24 mouse cellular contexts compared by ENCODE assay signal in the genomic region with DNA sequence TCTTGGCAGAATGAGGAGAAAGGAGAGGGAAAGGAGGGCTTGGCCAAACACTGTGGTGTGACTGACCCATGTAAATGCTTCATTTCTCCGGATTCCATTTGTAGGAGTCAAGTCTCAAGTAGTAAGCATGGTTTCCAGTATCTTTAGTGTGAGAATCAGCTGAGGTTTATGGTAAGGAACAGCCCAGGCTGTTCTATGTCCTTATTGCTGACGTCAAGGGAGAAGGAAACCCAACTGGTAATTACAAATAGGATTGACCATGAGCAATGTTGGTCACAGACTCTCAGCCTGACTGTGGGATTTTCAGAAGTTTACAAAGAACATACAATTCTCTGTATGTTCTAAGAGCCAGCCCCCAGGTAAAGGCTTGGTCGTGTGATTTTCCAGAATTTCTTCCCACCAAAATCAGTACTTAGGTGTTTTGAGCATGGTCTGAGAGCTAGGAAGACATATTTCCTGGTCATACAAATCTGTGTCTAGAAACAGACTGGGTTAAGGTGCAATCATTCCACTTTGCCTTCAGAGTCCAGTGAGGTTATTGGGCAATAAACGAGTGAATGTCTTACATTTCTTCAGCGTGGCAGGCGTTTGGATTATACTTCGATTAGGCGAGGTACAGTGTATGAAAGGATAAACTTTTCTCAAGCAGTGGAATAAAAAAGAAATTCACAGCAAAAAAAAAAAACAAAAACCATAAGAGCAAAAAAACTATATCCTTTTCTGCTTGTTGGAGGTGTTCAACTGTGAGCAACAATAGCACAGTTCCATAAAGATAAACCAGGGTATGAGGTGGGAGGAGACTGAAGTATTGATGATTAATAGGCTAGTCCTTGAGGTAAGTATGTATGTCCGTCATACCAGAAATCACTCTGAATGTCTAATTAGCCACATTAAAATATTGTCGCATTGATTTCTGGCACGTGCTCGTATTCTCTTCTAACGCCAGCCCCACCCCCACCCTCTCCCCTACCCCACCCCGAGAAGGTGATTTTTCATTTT. TPM values are rescaled to one million over a fixed set of nuclear protein-coding genes. Genes with fewer than 3 reads are reported as not detected.
"Had no signal": no experiment of that assay in that cellular context is flagged by ENCODE, and none has a peak within 500 bp of the region (broad histone marks: within the 10 kb centered on the region; RNA-seq: fewer than 3 reads in every experiment).

No protein-coding gene starts in this region.

- H3K36me3 ChIP-seq: lung, embryonic 15.5 days; midbrain, embryonic 13.5 days; midbrain, embryonic 15.5 days; neural tube, embryonic 13.5 days; neural tube, embryonic 15.5 days; stomach, embryonic 15.5 days had no signal

- H3K9ac ChIP-seq: liver, postnatal 0 days; lung, embryonic 15.5 days; midbrain, embryonic 13.5 days; midbrain, embryonic 15.5 days; neural tube, embryonic 13.5 days; neural tube, embryonic 15.5 days; stomach, embryonic 15.5 days had no signal

- H3K27me3 ChIP-seq: lung, embryonic 15.5 days; megakaryocyte, embryonic 14.5 days; midbrain, embryonic 13.5 days; midbrain, embryonic 15.5 days; neural tube, embryonic 13.5 days; neural tube, embryonic 15.5 days; stomach, embryonic 15.5 days had no signal

- DNase-seq: liver, postnatal 0 days; lung, adult 2 months; lung, postnatal 14 days; lung, postnatal 36 days; retina, postnatal 1 day; right cerebral cortex, adult 18-20 months; right cerebral cortex, postnatal 25 days; right cerebral cortex, postnatal 4 days; thymus, adult 2 months; thymus, postnatal 25 days; thymus, postnatal 4 days had no signal

- H3K9me3 ChIP-seq: lung, embryonic 15.5 days; megakaryocyte, embryonic 14.5 days; midbrain, embryonic 13.5 days; midbrain, embryonic 15.5 days; neural tube, embryonic 13.5 days; neural tube, embryonic 15.5 days; stomach, embryonic 15.5 days had no signal

- H3K4me2 ChIP-seq: lung, embryonic 15.5 days; midbrain, embryonic 11.5 days; midbrain, embryonic 13.5 days; midbrain, embryonic 15.5 days; neural tube, embryonic 13.5 days; neural tube, embryonic 15.5 days; stomach, embryonic 15.5 days had no signal

- H3K27ac ChIP-seq: lung, embryonic 15.5 days; macrophage; midbrain, embryonic 13.5 days; midbrain, embryonic 15.5 days; neural tube, embryonic 13.5 days; neural tube, embryonic 15.5 days; stomach, embryonic 15.5 days; stomach, postnatal 0 days had no signal

- H3K4me1 ChIP-seq: lung, embryonic 15.5 days; midbrain, embryonic 13.5 days; midbrain, embryonic 15.5 days; neural tube, embryonic 13.5 days; neural tube, embryonic 15.5 days; stomach, embryonic 15.5 days had no signal

- H3K4me3 ChIP-seq: lung, embryonic 15.5 days; megakaryocyte, embryonic 14.5 days; midbrain, embryonic 13.5 days; midbrain, embryonic 15.5 days; myocyte; neural tube, embryonic 13.5 days; neural tube, embryonic 15.5 days; stomach, embryonic 15.5 days had no signal

- ATAC-seq: liver, postnatal 0 days; lung, postnatal 0 days; midbrain, embryonic 13.5 days; midbrain, embryonic 15.5 days had no signal

RNA-seq across cellular contexts. Expression of a gene that starts 53.0 kb away (rescaled TPM):
- total RNA-seq: megakaryocyte progenitor cell, adult 5-6 weeks had no signal
- polyA plus RNA-seq: myocyte had no signal
